Comparison of ENCODE assay signal across 9 mouse cellular contexts in genomic region chr2:34897820-34898219, GRCm38 (mm10). TPM values are rescaled to one million over a fixed set of nuclear protein-coding genes. Genes with fewer than 3 reads are reported as not detected.
A peak's percentile ranks its signal among the peaks of the same experiment; 100 is the strongest.
DNase-seq lines count a peak whose midpoint lies in the region; ATAC-seq and TF ChIP-seq lines count a peak whose summit lies in the region.
"Had no signal": no experiment of that assay in that cellular context is flagged by ENCODE, and none has a peak within 500 bp of the region (broad histone marks: within the 10 kb centered on the region; RNA-seq: fewer than 3 reads in every experiment).

No protein-coding gene starts in this region.

- no peak overlapping the region for H3K4me3 ChIP-seq in left cerebral cortex, adult 2 months
- H3K4me3 ChIP-seq in liver, embryonic 16.5 days (ENCODE audit: low read depth, low read length), result no peak overlapping the region
- no peak overlapping the region for H3K4me3 ChIP-seq in stomach, embryonic 14.5 days (ENCODE audit: low read depth, low read length)

- ATAC-seq in liver, embryonic 16.5 days (ENCODE audit: low read depth), result peak; percentile 52; the same call in 1 of the 2 replicates
- 0 out of 2 replicates have a peak, but pooled peaks have one; percentile 56 for ATAC-seq in stomach, embryonic 14.5 days (ENCODE audit: insufficient number of reproducible peaks, insufficient read depth, low FRiP score, low read depth)

- no peaks in the 10 kb centered on the region for H3K9me3 ChIP-seq in liver, embryonic 16.5 days (replicated peaks; ENCODE audit: control insufficient read depth, low read length)
- H3K9me3 ChIP-seq in stomach, embryonic 14.5 days (ENCODE audit: control insufficient read depth, low read depth, low read length), result no peaks in the 10 kb centered on the region

- no peak overlapping the region for H3K4me2 ChIP-seq in liver, embryonic 16.5 days (ENCODE audit: low read depth, low read length)
- H3K4me2 ChIP-seq in stomach, embryonic 14.5 days (replicated peaks; ENCODE audit: low read depth, low read length), result no peak overlapping the region

- peaks cover 3% of the 10 kb centered on the region; the same call in 1 of the 2 replicates for H3K36me3 ChIP-seq in liver, embryonic 16.5 days (ENCODE audit: control insufficient read depth, insufficient read depth)
- H3K36me3 ChIP-seq in stomach, embryonic 14.5 days (ENCODE audit: control insufficient read depth, insufficient read depth, low read length), result no peaks in the 10 kb centered on the region; the same call in 1 of the 2 replicates

- intact Hi-C loops in left cerebral cortex, adult 2 months (cut with DNase I), result no loop called here
- intact Hi-C loops in left cerebral cortex, postnatal 36 days (cut with DNase I), result no loop called here

- DNase-seq in left cerebral cortex, adult 2 months (ENCODE audit: extremely low spot score in 1 of 2, low spot score in 2 of 2), result no peak
- no peak for DNase-seq in left cerebral cortex, postnatal 36 days (ENCODE audit: low spot score in 2 of 2)
- DNase-seq in adipocyte (ENCODE audit: low spot score), result peak; percentile 56
- DNase-seq in induced T-regulatory cell, adult 2 months (ENCODE audit: low read depth), result peak; percentile 72
- DNase-seq in right cerebral cortex, adult 2 months (ENCODE audit: low spot score in 2 of 2), result no peak
- DNase-seq in layer of hippocampus, adult 11-12 months (ENCODE audit: low spot score), result no peak

- peak; percentile 61 for TF ChIP-seq CTCF in left cerebral cortex, adult 2 months (IDR thresholded peaks at IDR 0.05)

- no peak overlapping the region for H3K27ac ChIP-seq in left cerebral cortex, adult 2 months
- H3K27ac ChIP-seq in liver, embryonic 16.5 days (ENCODE audit: low read length), result no peak overlapping the region
- no peak overlapping the region for H3K27ac ChIP-seq in stomach, embryonic 14.5 days (ENCODE audit: low read length)

- H3K27me3 ChIP-seq in liver, embryonic 16.5 days (ENCODE audit: control insufficient read depth, insufficient read depth, low read depth, low read length), result no peaks in the 10 kb centered on the region
- no peaks in the 10 kb centered on the region for H3K27me3 ChIP-seq in stomach, embryonic 14.5 days (ENCODE audit: control insufficient read depth, insufficient read depth, low read length)

- 21% methylated on average over 10 of the region's 10 CpGs for WGBS in liver, embryonic 16.5 days (ENCODE audit: insufficient replicate concordance)
- 23% methylated on average over 10 of the region's 10 CpGs for WGBS in stomach, embryonic 14.5 days

- no peak overlapping the region for H3K9ac ChIP-seq in liver, embryonic 16.5 days (ENCODE audit: low read depth, low read length)
- H3K9ac ChIP-seq in stomach, embryonic 14.5 days (replicated peaks; ENCODE audit: low read depth, low read length), result no peak overlapping the region

- H3K4me1 ChIP-seq in liver, embryonic 16.5 days (ENCODE audit: control insufficient read depth, low read depth, low read length), result no peaks in the 10 kb centered on the region; the same call in 1 of the 2 replicates
- H3K4me1 ChIP-seq in stomach, embryonic 14.5 days (ENCODE audit: control insufficient read depth, insufficient read depth, low read length), result no peaks in the 10 kb centered on the region

RNA-seq across cellular contexts. Expression of gene Phf19, which starts 16.0 kb away (rescaled TPM):
- 1 to 10 TPM in 1 of 2 experiments, under 1 TPM in 1; 0.84 to 1.3 TPM for total RNA-seq in left cerebral cortex, adult 2 months (2021)
- 1 to 10 TPM in 1 of 2 experiments, under 1 TPM in 1; 0.29 to 1.4 TPM for total RNA-seq in left cerebral cortex, postnatal 36 days (2021)
- polyA plus RNA-seq in liver, embryonic 16.5 days (2015; fragmentation: Nextera tagmentation; extraction: Ambion mirVana), result 1.3 and 1.7 TPM in 2 replicates
- polyA plus RNA-seq in stomach, embryonic 14.5 days (2014; fragmentation: Nextera tagmentation; extraction: Ambion mirVana), result 8.2 and 11.9 TPM in 2 replicates

RNA-seq across cellular contexts. Expression of gene Psmd5, which starts 23.1 kb away (rescaled TPM):
- 10 to 100 TPM; 31.9 to 35.7 TPM for total RNA-seq in left cerebral cortex, adult 2 months (2021)
- 10 to 100 TPM; 35.7 to 35.9 TPM for total RNA-seq in left cerebral cortex, postnatal 36 days (2021)
- 63.5 and 65.3 TPM in 2 replicates for polyA plus RNA-seq in liver, embryonic 16.5 days (2015; fragmentation: Nextera tagmentation; extraction: Ambion mirVana)
- polyA plus RNA-seq in stomach, embryonic 14.5 days (2014; fragmentation: Nextera tagmentation; extraction: Ambion mirVana), result 95.0 and 99.2 TPM in 2 replicates

RNA-seq across cellular contexts. Expression of gene Cutal, which starts 23.6 kb away (rescaled TPM):
- total RNA-seq in left cerebral cortex, adult 2 months (2021), result under 1 TPM; 0.23 to 0.93 TPM
- under 1 TPM; 0.37 to 0.93 TPM for total RNA-seq in left cerebral cortex, postnatal 36 days (2021)
- 9.5 and 11.6 TPM in 2 replicates for polyA plus RNA-seq in liver, embryonic 16.5 days (2015; fragmentation: Nextera tagmentation; extraction: Ambion mirVana)
- polyA plus RNA-seq in stomach, embryonic 14.5 days (2014; fragmentation: Nextera tagmentation; extraction: Ambion mirVana), result 0.56 and 0.59 TPM in 2 replicates
- polyA plus RNA-seq: neural tube, embryonic 14.5 days had no signal

Comparison
In these comparisons a context has a peak if more than half of its experiments do, and no peak if none do; other contexts are left out.
1. DNase-seq: peak in adipocyte (single experiment) and induced T-regulatory cell, adult 2 months (single experiment); none in left cerebral cortex, adult 2 months (0 of 2), left cerebral cortex, postnatal 36 days (0 of 2), right cerebral cortex, adult 2 months (0 of 2) and layer of hippocampus, adult 11-12 months (single experiment).